Mouse (Mus musculus): ENCODE data around the gene Wnt2b. TPM values are rescaled to one million over a fixed set of nuclear protein-coding genes. Genes with fewer than 3 reads are reported as not detected.
A peak's percentile ranks its signal among the peaks of the same experiment; 100 is the strongest.

Wnt2b gene
- polyA plus RNA-seq, 1 experiment from 2014 or later: 1.0 TPM

DNA sequence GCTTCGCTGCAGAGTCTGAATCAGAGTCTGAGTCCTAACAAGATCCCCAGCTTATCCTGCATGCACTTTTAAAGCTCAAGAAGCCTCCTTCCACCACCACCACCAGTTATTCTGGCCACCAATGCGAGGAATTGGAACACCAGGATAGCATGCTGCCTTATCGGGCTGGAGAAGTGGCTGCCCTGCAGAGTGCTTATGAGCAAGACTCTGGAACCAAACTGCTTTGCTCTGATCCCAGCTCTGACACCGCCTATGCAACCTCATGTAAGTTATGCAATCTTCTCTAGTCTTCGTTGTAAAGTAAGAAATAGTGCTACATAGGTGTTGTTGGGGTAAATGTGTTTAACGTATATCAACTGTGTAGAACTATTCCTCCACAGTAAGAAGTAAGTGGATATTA, 32.3 kb downstream of the Wnt2b start:
- Histone ChIP-seq H3K9ac (ENCODE audit: low read length) (no peak overlapping the region), H3K9me3 (ENCODE audit: control insufficient read depth, low read length) (no peaks in the 10 kb centered on the region), H3K27me3 (ENCODE audit: control insufficient read depth, insufficient read depth, low read depth, low read length) (no peaks in the 10 kb centered on the region), H3K4me3 (ENCODE audit: low read length) (no peak overlapping the region), H3K36me3 (ENCODE audit: control insufficient read depth, insufficient read depth, low read length) (peaks cover 8% of the 10 kb centered on the region; the same call in 1 of the 2 replicates), H3K4me1 (replicated peaks; ENCODE audit: control insufficient read depth, insufficient read depth, low read length) (no peaks in the 10 kb centered on the region), H3K27ac (ENCODE audit: low read length) (no peak overlapping the region), H3K4me2 (ENCODE audit: low read depth, low read length) (no peak overlapping the region)
- no peak for ATAC-seq (ENCODE audit: low read depth)
- WGBS: 91% methylated on average over 6 of the region's 6 CpGs

DNA sequence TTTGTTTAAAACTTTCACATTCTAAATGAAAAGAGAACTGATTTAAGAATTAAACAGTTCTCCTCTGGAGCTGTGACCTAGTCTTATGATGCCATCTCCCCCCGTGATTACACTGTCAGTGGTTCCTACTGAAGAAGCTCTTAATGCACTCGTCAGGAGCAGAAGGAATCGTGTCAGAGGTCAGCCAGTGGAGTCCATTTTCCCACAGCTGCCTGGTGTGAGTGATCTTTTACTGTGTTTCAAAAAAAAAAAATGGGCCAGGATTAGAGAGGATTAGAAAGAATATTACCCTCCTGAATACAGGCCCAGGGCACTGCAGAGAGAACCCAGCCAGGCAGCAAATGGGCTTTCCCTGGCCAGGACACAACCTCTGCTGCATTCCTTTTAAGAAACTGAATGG, 46.7 kb downstream of the Wnt2b start:
- no peak overlapping the region for H3K9ac ChIP-seq (ENCODE audit: low read length)
- no peak for ATAC-seq (ENCODE audit: low read depth)
- peaks cover 2% of the 10 kb centered on the region; the same call in 1 of the 2 replicates for H3K36me3 ChIP-seq (ENCODE audit: control insufficient read depth, insufficient read depth, low read length)
- H3K4me3 ChIP-seq (ENCODE audit: low read length): no peak overlapping the region
- H3K4me2 ChIP-seq (ENCODE audit: low read depth, low read length): no peak overlapping the region
- no peak overlapping the region for H3K27ac ChIP-seq (ENCODE audit: low read length)
- 45% methylated on average over 3 of the region's 3 CpGs for WGBS
- H3K9me3 ChIP-seq (ENCODE audit: control insufficient read depth, low read length): no peaks in the 10 kb centered on the region
- H3K4me1 ChIP-seq (replicated peaks; ENCODE audit: control insufficient read depth, insufficient read depth, low read length): no peaks in the 10 kb centered on the region
- H3K27me3 ChIP-seq (ENCODE audit: control insufficient read depth, insufficient read depth, low read depth, low read length): no peaks in the 10 kb centered on the region

DNA sequence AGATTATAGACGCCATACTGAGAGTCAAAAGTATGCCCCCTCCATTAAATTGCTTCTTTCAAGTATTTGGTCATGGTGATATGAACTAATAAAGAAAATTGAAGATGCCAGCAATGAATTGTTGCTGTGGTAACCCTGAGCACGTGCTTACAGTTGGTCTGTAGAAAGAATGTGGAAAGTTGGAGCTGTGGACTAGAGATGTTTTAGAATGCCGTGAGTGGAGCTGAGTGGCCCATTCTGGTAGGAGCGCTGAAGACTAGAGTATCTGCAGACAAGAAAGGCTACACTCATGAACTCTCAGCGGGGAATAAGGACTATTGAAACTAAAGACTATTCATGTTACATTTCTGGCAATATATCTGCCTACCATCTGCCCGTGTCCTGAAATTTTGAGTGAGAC, 52.5 kb downstream of the Wnt2b start:
- Histone ChIP-seq H3K4me1 (replicated peaks; ENCODE audit: control insufficient read depth, insufficient read depth, low read length) (no peaks in the 10 kb centered on the region), H3K9me3 (ENCODE audit: control insufficient read depth, low read length) (no peaks in the 10 kb centered on the region), H3K27ac (ENCODE audit: low read length) (no peak overlapping the region; the same call in 1 of the 2 replicates), H3K36me3 (ENCODE audit: control insufficient read depth, insufficient read depth, low read length) (peaks cover 6% of the 10 kb centered on the region; the same call in 1 of the 2 replicates), H3K4me2 (ENCODE audit: low read depth, low read length) (no peak overlapping the region), H3K9ac (ENCODE audit: low read length) (no peak overlapping the region), H3K4me3 (ENCODE audit: low read length) (no peak overlapping the region), H3K27me3 (ENCODE audit: control insufficient read depth, insufficient read depth, low read depth, low read length) (no peaks in the 10 kb centered on the region)
- peak; percentile 65 for ATAC-seq (ENCODE audit: low read depth)
- WGBS: 60% methylated on average over 6 of the region's 6 CpGs

DNA sequence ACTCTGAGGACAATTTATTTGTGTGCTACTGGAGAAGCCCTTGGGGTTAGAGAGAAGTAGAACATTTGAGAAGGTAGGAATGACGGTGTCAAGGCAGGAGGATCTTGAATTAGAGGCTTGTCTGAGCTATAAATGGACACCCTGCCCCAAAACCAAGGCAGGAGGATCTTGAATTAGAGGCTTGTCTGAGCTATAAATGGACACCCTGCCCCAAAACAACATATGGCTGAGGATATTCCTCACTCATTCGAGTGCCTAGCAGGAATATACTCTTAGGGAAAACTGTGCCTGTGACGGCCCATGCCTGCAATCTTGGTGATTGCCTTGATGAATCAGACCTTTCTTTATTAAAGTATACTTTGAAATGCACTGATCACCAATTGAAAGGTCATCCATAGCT, 55.7 kb downstream of the Wnt2b start:
- Histone ChIP-seq H3K4me2 (ENCODE audit: low read depth, low read length) (no peak overlapping the region), H3K9me3 (ENCODE audit: control insufficient read depth, low read length) (no peaks in the 10 kb centered on the region), H3K27ac (ENCODE audit: low read length) (no peak overlapping the region), H3K27me3 (ENCODE audit: control insufficient read depth, insufficient read depth, low read depth, low read length) (no peaks in the 10 kb centered on the region), H3K36me3 (ENCODE audit: control insufficient read depth, insufficient read depth, low read length) (peaks cover 12% of the 10 kb centered on the region; the same call in 1 of the 2 replicates), H3K4me3 (ENCODE audit: low read length) (no peak overlapping the region), H3K4me1 (replicated peaks; ENCODE audit: control insufficient read depth, insufficient read depth, low read length) (no peaks in the 10 kb centered on the region), H3K9ac (ENCODE audit: low read length) (no peak overlapping the region)
- WGBS: 83% methylated on average over 3 of the region's 3 CpGs
- no peak for ATAC-seq (ENCODE audit: low read depth)

DNA sequence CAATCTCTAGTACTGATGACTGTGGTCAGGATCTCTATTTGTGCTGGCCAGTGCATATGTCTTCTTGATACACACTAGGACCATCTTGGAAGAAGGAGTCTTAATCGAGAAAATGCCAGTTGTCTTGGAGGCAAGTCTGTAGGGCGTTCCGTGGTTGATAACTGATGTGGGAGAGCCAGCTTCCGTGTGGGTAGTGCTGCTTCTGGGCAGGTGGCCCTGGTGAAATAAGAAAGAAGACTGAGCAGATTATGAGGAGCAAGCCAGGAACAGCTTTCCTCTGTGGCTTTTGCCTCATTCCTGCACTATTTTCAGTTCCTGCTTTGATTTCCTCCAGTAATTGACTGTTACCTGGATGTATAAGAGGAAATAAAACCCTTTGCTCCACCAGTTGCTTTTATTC, 56.3 kb downstream of the Wnt2b start:
- Histone ChIP-seq H3K36me3 (ENCODE audit: control insufficient read depth, insufficient read depth, low read length) (peaks cover 10% of the 10 kb centered on the region; the same call in 1 of the 2 replicates), H3K4me3 (ENCODE audit: low read length) (no peak overlapping the region), H3K9ac (ENCODE audit: low read length) (no peak overlapping the region), H3K4me1 (replicated peaks; ENCODE audit: control insufficient read depth, insufficient read depth, low read length) (no peaks in the 10 kb centered on the region), H3K27ac (ENCODE audit: low read length) (no peak overlapping the region), H3K4me2 (ENCODE audit: low read depth, low read length) (no peak overlapping the region), H3K27me3 (ENCODE audit: control insufficient read depth, insufficient read depth, low read depth, low read length) (no peaks in the 10 kb centered on the region), H3K9me3 (ENCODE audit: control insufficient read depth, low read length) (no peaks in the 10 kb centered on the region)
- ATAC-seq (ENCODE audit: low read depth): no peak
- WGBS: 88% methylated on average over 4 of the region's 4 CpGs

DNA sequence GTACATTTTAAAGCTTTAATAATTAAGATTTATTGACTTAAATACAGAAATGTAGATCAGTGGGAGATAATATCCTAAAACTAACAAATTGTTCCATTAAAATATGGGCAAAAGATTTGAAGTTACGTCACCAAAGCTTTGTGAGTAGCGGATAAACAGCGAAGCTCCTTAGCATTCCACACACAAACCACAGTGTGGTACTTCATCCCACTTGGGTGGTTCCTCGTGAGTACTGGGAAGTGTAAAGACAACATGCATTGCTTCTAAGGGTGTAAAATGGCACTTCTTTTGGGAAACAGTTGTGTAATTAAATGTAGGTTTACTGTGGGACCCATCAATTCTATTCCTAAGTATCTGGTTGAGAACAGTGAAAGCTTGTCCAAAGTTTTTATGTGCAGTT, 60.6 kb downstream of the Wnt2b start:
- 88% methylated on average over 4 of the region's 4 CpGs for WGBS
- Histone ChIP-seq H3K9ac (ENCODE audit: low read length) (no peak overlapping the region), H3K27ac (ENCODE audit: low read length) (no peak overlapping the region), H3K9me3 (ENCODE audit: control insufficient read depth, low read length) (no peaks in the 10 kb centered on the region), H3K4me3 (ENCODE audit: low read length) (no peak overlapping the region), H3K4me1 (replicated peaks; ENCODE audit: control insufficient read depth, insufficient read depth, low read length) (no peaks in the 10 kb centered on the region), H3K27me3 (ENCODE audit: control insufficient read depth, insufficient read depth, low read depth, low read length) (no peaks in the 10 kb centered on the region), H3K36me3 (ENCODE audit: control insufficient read depth, insufficient read depth, low read length) (peaks cover 17% of the 10 kb centered on the region), H3K4me2 (ENCODE audit: low read depth, low read length) (no peak overlapping the region)
- no peak for ATAC-seq (ENCODE audit: low read depth)

DNA sequence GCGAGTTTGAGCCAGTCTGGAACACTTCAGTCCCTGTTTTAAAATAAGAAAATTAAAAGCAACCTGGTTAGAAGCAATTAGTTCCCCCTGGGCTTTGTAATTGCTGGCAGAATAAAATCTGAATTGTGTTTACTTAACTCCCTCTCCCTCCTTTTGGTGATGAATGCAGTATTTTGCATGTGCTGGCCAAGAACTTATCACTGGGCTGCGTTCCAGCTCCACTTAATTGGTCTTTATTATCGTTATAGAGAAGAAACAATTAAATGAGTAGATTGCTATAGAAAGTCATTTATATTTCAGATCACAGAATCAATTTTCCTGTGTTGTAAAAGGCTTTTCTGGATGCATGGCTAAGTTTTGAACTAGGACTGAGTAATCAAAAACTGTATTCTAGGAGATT, 65.6 kb downstream of the Wnt2b start:
- Histone ChIP-seq H3K27me3 (ENCODE audit: control insufficient read depth, insufficient read depth, low read depth, low read length) (no peaks in the 10 kb centered on the region), H3K4me1 (replicated peaks; ENCODE audit: control insufficient read depth, insufficient read depth, low read length) (no peaks in the 10 kb centered on the region), H3K4me2 (ENCODE audit: low read depth, low read length) (no peak overlapping the region), H3K36me3 (ENCODE audit: control insufficient read depth, insufficient read depth, low read length) (peaks cover 19% of the 10 kb centered on the region), H3K4me3 (ENCODE audit: low read length) (no peak overlapping the region), H3K27ac (ENCODE audit: low read length) (no peak overlapping the region), H3K9me3 (ENCODE audit: control insufficient read depth, low read length) (no peaks in the 10 kb centered on the region), H3K9ac (ENCODE audit: low read length) (no peak overlapping the region)
- no peak for ATAC-seq (ENCODE audit: low read depth)
- 73% methylated on average over 3 of the region's 3 CpGs for WGBS

Other genes starting within 250 kb of the Wnt2b start
- 3.1 and 3.4 TPM in 2 replicates for gene Ppm1j, start 180.9 kb downstream of the Wnt2b start, polyA plus RNA-seq (2015; fragmentation: Nextera tagmentation; extraction: Ambion mirVana)
- gene Fam19a3, start 180.1 kb downstream of the Wnt2b start, polyA plus RNA-seq (2015; fragmentation: Nextera tagmentation; extraction: Ambion mirVana): 0.08 and 0.25 TPM in 2 replicates
- gene Rhoc, start 173.5 kb downstream of the Wnt2b start, polyA plus RNA-seq (2015; fragmentation: Nextera tagmentation; extraction: Ambion mirVana): 154 and 155 TPM in 2 replicates
- 44.2 and 56.2 TPM in 2 replicates for gene Mov10, start 143.4 kb downstream of the Wnt2b start, polyA plus RNA-seq (2015; fragmentation: Nextera tagmentation; extraction: Ambion mirVana)
- gene St7l, start 97.9 kb downstream of the Wnt2b start, polyA plus RNA-seq (2015; fragmentation: Nextera tagmentation; extraction: Ambion mirVana): 35.9 and 37.5 TPM in 2 replicates
- 211 and 217 TPM in 2 replicates for gene Capza1, start 97.4 kb downstream of the Wnt2b start, polyA plus RNA-seq (2015; fragmentation: Nextera tagmentation; extraction: Ambion mirVana)
- 36.3 and 38.2 TPM in 2 replicates for gene Cttnbp2nl, start 91.2 kb upstream of the Wnt2b start, polyA plus RNA-seq (2015; fragmentation: Nextera tagmentation; extraction: Ambion mirVana)
- gene 4930564D02Rik, start 104.9 kb upstream of the Wnt2b start, polyA plus RNA-seq (2015; fragmentation: Nextera tagmentation; extraction: Ambion mirVana): not detected in 2 replicates

All from lung, embryonic 16.5 days (tissue).